Mouse (Mus musculus): ENCODE data around the gene Vamp1.

GRCm38 (mm10) chr6:125233816-125234519 lies 18.6 kb downstream of the Vamp1 start:
- TF ChIP-seq POLR2A (IDR thresholded peaks at IDR 0.05; ENCODE audit: insufficient read depth, low read length) (no peak), EP300 (IDR thresholded peaks at IDR 0.05; ENCODE audit: insufficient read depth, low read depth, low read length) (no peak)

Data from ES-Bruce4 (cell line).